Mouse (Mus musculus) urinary bladder, postnatal 4 days (tissue): Measurements from ENCODE around the gene Mbtps1.

Source experiments
- DNase-seq, 2 experiments: peaks; one replicate each; pipeline ENCODE4 v3.0.0; 2021 to 2022; ENCODE audit warnings: low spot score in 2 of 2

The Mbtps1 gene

DNA sequence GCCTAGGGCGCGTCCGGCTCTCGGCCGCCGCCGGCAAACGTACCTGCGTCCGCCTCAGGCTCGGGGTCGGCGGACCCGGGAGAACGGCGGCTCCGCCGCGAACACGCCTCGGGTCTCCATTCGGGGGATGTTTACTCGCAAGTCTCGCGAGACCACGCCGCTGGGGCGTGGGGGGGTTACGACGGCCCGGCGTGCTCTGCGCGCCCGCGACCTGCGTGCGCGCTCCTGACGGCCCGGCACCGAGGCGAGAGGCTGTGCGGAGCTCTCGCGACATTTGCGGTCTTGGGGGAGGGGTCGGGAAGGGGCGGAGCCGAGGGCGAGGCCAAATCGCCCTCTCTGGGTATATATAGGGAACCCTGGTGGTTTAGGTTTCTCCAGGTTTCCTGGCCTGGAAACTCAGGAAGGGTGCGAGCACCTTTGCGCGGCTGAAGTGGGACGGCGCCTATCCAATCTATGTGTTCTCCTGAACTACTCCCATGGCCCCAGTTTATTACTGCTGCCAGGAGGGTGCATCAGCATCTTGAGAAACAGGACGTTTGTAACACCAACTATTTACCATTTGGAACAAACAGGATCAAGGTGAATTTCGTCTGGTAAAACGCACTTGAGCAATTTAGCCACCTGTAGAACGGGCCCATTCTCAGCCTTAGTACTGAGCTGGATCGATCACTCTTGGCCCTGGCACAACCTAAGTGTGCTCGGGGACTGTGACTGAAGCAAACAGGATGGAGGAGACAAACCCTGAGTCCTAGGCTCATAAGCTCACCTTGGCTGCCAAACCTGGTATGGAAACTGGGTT lies at the start of gene Mbtps1:
Gene Mbtps1, minus strand, starts transcription at position 133 of the 799 bp plus-strand sequence.
- DNase-seq, result peak; percentile 99

DNA sequence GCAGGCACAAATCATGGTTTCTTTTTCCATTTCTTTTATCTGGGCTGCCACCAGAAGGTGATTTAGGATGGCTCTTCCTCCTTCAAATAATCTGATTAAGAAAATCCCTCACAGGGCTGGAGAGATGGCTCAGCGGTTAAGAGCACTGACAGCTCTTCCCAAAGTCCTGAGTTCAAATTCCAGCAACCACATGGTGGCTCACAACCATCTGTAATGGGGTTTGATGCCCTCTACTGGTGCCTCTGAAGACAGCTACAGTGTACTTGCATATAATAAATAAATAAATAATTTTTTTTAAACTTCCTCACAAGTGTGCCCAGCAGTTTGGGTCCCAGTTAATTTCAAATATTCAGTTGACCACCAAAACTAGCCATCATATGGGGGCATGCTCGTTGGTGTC lies 47.7 kb upstream of the Mbtps1 start:
- DNase-seq, result no peak

DNA sequence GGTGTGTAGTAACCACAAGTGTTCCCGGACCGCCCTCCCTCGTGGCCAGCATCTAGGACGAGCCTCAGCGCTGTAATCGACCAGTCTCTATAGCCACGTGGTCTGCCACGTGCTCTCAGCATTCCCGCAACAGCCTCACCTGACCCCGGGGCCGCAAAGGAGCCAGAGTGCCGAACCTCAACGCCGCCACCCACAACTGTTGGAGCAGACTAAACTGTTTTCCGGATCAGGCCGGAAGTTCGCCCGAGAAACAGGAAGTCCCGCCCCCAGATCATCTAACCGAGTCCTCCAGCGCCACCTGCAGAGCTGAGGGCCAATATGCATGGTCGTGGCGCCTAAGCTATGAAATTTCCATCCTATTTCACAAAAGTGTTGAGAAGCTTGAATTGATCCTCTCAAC lies 46.5 kb upstream of the Mbtps1 start, which contains the start of gene Taf1c:
Gene Taf1c, minus strand, starts transcription at position 227 of the 400 bp plus-strand sequence.
- peak; percentile 86 to 92 for DNase-seq

DNA sequence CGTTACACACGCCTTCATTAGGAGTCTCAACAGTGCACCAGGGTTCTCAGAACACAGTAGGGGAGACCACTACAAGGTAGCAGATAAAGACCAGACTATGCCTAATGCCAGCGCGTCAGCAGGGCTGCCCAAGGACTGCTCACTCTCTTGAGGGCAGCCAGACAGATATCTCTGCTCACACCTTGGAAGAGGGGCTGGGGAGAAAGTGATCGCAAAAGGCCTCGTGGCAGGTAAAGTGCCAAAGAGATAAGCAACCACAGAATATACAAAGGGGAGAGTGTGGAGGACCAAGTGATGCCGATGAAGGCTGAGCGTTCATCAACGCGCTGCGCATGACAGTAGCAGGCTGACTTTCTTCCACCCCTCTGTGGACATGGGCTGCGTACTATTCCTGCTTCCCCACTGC lies 45.9 kb upstream of the Mbtps1 start:
- no peak for DNase-seq

DNA sequence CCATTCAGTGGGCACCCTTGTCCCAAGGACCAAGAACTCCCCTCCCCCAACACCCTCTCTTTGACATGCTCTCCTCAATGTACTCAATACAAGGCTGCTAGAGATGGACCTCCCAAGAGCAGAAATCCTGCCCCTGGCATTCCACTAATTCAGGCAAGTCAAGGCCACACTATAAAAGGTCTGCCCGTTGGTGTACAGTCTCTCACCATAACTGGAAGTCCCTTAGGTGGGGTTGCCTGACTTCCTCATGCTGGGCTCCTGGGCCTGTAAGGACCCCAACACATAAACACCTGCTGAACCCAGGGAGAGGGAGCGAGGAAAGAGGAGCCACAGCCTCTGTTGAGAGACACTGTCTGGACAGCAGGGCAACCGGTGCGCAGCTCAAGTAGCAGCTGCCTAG lies 45.2 kb upstream of the Mbtps1 start:
- no peak for DNase-seq

DNA sequence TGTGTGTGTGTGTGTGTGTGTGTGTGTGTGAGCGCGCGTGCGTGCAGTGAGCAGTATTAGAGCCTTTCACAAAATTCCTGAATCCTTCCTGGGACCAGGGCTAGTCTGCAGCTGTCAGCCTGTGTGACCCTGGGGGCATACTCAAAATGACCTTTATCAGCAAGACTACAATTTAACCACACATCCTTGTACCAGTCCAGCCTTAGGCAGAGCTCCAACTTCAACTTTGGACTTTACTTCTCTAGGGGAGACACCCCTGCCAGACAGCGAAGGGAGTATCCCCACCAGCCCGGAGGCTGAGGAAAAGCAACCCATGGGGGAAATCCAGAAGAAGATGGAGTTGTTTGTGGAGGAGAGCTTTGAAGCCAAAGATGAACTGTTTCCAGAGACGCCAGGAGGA lies 32.9 kb upstream of the Mbtps1 start:
- DNase-seq, result no peak

DNA sequence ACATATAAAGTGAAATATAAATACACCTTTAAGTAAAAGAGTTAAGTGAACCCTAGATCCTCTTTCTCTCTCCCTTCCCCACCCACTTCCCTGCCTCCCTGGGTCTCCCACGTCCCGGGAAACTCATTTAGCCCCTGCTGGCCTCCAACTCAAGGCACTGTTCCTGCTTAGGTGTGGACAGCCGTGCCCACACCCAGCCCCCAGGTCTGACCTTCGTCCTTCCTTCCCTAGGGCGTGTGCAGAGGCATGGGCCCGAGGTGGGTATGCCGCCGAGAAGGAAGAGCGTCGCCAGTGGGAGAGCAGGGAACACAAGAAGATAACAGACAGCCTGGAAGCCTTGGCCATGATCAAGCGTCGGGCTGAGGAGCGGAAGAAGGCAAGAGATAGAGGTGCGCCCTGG lies 31.8 kb upstream of the Mbtps1 start:
- no peak for DNase-seq

DNA sequence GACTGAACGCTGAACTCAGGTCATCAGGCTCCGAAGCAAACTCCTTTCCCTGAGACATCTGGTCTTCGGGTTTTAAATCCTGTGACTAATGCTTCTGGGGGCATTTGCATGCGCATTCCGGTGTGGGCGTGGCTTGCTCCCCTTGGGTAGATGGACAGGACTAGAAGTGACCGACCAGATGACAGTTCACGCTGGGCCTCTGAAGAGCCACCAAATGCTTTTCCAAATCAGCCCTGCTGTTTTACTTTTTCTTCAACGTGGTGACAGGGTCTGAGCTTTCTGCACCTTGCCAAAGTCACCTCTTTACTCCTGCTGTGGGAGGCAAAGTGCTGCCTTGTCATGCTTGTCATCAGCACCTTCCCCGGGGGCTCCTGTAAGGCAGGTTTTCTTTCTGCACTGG lies 30.3 kb upstream of the Mbtps1 start:
- no peak for DNase-seq

DNA sequence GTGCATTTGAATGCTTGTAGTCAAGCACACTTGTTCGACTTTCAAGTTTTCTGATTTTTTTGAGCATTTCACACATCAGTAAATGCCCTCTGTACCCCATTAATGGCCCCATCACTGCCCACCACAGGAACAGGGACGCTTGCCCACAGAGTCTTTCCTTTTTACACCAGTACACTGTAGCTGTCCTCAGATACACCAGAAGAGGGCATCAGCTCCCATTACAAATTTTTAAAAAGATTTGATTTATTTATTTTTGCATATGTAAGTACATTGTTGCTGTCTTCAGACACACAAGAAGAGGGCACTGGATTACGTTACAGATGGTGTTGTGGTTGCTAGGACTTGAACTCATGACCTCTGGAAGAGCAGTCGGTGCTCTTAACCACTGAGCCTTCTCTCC lies 29.8 kb upstream of the Mbtps1 start:
- no peak for DNase-seq

DNA sequence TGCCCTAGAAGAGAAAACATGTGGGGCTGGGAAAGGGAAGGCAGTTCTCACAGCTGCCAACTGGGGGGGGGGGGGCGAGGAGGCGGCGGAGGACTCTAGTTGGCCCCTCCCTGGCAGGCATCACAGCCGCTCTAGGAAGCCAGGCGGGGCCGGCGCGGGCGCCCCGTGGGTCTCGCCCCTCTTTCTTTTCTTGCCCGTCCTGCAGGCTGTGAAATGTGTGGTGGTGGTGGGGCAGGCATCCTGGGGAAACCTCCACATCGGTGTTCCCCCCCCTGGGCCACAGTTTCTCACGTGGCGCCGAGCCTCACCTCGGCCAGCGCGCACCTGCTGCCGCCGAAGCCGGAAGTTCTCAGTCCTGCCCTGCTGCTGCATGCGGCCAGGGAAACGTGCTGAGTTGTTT lies 27.4 kb upstream of the Mbtps1 start:
- DNase-seq, result no peak

DNA sequence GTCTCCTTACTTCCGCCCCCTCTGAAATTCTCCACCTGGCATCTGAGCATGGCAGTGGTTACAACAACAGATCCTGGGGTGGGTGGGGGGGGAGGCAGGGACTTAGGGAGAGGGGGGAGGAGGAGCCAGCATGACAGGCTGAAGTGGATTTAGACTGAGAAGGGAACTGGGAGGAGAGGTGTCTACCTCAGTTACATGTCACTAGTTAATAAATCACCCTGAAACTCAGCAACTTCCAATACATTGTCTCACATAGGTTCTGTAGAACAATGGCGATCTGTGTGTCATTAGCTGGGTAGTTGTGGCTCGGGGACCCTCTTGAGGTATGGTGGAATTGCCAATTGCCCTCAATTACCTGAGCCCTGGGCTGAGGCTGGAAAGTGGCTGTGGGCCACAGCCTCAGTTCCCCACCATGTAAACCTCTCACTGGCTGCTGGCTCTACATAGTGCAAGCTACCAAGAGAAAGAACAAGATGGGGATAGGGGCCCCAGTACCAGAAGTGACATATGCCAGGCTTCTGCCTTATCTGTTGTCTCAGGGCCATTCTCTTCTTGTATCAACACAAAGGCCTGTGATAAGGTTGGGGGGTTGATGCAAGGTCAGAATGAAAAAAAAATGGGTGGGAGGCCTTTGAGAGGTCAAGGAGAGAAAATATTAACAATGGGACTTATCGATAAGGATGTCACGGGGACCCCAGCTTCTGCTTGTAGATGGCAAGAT lies 22.1 kb upstream of the Mbtps1 start:
- no peak for DNase-seq

DNA sequence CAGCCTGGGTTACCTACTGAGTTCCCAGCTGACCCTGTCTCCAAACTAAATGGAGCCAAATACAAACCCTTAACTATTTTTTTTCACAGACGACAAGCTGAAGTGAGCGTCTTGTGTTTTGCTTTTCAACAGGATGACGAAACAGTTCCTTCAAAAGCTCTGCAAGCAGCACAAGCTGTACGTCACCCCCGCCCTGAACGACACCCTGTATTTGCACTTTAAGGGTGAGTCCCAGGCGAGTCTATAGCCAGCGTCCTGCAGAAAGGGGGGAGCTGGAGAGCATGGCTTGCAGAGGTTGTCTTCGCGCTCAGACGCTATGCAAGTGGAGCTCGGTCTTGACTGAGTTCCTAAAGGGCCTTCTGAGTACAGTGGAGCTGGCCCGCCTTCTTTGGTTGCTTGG lies 20.6 kb upstream of the Mbtps1 start:
- no peak for DNase-seq

DNA sequence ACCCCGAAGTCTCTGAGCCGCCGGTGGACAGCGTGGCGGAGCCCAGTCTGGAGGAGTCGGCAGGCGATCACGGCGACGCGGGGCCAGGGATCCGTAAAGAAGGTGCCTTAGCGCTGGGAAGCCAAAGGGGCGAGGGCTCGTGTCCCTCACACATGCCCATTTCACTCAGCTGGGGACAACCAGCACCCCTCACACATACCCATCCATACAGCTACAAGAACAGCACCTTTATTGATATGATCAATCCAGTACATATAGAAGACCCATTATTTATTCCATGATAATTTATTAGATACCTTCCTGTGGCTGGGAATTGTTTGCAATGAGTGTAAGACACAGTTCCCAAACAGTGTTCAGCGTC lies 16.8 kb upstream of the Mbtps1 start:
- no peak for DNase-seq

DNA sequence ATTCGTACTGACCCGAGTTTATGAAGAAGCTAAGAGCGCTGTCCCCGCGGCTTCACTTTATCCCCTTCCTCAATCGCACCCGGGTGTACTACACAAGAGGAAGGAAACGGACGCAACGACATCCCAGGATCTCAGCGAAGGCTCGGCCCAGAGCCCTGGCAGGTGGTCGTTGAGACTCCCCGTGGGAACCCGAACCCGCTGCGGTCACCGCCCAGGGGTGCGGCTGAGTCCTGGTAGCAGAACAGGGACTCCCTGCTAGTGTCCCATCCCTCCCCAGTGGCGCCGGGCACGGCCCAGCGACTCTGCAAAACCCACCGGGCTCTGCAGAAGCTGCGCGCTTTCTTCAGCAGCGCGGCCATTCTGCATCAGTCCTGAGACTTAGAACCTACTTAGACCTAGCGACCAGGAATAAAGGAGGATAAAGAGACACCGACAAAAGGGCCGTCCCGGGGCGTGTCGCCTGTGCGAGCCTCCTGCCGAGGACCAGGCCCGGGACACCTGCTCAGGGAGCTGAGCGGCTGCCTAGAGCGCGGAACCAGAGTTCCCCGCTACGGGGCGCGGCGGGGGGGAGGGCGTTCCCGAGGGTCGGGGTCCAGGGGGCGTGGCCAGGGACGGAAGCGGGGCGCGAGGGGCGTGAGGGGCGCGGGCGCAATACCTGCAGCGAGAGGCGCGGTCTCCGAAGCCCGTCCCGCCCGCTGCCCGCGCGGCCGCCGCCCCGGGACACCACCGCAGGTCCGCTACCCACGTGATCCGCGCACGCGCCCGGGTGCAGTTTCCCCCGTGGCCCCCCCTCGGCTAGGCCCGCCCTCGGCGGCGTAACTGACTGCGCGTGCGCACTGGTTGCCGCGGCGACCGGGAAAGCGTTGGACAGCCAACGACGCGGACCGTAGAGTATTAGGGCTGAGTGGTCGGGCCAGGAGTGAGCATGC lies 16.2 kb upstream of the Mbtps1 start, which contains the start of the genes Hsdl1 and Dnaaf1:
Gene Hsdl1, minus strand, starts transcription at position 747 of the 929 bp plus-strand sequence.
Gene Dnaaf1, plus strand, starts transcription at position 799 of the 929 bp plus-strand sequence.
- DNase-seq, result peak; percentile 91 to 97

DNA sequence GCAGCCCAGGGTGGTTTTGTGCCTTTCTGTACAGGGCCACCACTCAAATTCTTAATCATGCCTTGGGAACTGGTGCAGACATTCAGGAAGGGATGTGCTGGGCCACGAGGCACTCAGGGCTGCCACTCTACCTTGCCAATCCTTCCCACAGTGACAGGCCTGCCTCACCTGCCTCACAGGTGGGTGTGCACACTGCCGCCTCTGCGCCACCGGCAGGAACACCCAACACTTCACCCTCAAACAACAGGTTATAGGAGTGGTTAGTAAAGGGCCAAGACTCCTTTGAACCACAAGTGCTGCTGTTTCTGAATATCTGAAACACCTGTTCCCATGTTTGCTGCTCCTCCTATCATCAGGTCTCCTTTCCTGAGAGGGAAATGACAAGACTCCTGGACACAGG lies 13.9 kb upstream of the Mbtps1 start:
- no peak for DNase-seq

DNA sequence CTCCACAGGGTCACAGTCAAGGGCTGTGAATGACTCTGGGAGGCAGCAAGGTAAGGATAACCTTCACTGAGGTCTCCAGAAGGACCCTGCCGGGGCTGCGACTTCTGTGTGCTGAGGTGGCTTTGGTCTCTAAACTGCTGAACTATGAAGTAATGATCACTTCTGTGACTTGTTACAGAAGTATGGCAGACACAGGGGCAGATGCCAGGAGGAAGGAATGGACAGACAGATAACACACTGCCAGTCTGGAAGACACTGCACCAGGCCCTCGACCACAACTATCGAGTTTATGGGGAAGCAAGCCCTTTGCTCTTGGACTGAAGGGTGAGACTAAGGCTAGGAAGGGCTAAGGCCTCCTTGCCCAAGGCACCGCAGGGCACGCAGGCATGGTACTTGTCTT lies 12.6 kb upstream of the Mbtps1 start:
- no peak for DNase-seq

DNA sequence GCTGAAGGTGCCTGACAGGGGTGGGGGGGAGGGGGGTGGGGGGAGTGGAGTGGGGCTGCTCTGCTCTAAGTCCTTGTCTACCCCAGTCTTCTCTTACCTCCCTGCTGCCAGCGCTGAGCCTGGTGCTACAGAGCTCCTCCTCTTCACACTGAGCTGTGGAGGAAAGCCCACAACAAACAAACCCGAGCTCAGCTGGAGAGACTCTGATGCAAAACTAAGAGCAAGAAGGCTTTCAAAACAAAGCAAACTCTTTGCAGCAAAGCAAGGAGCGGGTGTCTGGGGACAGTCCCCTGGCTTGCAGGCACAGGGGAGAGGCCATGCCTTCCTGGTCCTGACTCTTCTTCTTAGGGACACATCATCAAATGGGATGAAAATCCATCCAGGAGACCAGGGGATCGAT lies 11.3 kb upstream of the Mbtps1 start:
- no peak for DNase-seq

DNA sequence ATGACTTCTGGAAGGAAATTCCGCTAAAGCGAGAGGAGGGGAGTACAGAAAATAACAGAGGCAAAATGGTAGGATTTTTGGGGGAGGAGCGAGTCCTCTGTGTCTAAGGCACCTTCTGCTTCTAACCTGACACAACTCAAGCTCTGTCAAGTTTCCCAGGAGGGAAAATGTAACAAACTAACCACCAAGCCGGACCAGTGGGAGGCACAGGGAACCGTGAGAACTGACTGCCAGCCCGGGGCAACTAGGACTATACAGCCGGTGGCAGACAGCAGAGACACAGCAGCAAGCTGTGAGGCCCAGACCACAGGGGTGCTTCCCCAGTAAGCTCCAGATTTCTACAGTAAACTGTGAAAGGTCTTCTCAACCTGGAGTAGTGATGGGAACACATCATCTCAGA lies 10.4 kb upstream of the Mbtps1 start:
- DNase-seq, result no peak

DNA sequence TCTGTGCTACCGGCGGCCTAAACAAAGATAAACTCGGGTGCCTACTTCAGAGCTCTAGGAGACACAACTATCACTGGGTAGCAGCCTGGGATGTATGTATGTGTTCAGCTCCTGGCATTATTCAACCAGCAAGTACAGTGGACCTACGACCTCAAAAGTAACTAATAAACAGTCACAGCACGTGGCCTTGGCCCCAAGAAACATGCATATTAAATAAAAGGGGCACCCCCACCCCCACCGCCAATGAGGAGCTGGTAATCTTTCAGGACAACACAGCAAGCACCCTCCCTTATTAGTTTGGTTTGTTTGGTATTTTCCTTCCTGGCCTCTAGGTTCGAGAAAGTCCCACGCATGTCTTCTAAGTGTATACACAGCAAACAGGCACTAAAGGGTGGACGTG lies 9.7 kb upstream of the Mbtps1 start:
- no peak for DNase-seq

DNA sequence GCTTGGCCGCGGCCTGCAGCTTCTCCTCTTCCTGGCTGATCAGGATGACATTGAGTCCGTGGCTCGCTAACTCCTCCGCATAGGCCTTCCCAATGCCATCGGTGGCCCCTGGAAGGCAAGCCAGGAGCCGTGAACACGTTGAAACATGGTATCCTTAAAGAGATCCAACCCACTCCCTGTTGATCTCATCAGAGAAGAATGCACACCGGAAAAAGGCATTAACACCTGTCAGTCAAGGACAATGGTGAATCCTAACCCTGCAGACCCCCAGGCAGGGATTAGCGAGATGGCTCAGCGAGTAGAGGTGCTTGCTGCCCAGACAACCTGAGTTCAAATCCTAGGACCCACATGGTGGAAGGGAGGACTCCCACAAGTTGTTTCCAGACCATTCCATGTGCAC lies 7.8 kb upstream of the Mbtps1 start:
- no peak for DNase-seq

DNA sequence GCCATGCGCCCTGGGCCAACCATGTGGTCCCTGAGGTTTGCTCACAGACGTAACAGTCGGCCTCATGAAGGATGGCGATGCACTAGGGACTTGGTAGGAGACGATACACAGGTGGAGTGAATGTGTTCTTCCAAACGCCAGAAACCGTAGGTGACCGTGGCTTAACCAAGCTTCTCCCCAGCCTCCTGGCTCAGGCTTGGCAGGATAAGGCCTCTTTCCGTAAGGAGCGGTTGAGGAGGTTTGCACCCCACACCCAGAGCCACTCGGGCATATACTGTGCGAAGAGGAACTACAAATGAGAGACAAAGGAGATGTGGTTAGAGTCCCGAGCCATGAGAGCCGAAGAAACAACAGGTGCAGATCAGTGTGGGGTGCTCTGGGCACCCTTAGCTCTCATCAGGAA lies 5.3 kb upstream of the Mbtps1 start:
- no peak for DNase-seq

DNA sequence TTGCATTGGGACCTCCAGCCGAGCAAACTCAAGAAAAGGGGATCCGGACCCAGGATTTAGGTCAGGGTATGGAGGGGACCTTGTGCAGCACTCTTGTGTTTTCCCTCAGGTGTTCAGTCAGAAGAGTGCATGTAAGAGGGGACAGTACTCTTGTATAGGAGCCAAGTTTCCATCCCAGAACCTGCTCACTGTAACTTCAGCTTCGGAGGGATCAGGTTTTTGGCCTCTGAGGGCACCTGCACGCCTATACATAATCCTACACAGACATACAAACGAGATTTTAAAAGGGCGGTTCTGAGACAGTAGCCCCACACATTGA lies 826 bp upstream of the Mbtps1 start:
- DNase-seq, result no peak
